Mouse (Mus musculus): Measurements from ENCODE around the gene Crip2.

DNA sequence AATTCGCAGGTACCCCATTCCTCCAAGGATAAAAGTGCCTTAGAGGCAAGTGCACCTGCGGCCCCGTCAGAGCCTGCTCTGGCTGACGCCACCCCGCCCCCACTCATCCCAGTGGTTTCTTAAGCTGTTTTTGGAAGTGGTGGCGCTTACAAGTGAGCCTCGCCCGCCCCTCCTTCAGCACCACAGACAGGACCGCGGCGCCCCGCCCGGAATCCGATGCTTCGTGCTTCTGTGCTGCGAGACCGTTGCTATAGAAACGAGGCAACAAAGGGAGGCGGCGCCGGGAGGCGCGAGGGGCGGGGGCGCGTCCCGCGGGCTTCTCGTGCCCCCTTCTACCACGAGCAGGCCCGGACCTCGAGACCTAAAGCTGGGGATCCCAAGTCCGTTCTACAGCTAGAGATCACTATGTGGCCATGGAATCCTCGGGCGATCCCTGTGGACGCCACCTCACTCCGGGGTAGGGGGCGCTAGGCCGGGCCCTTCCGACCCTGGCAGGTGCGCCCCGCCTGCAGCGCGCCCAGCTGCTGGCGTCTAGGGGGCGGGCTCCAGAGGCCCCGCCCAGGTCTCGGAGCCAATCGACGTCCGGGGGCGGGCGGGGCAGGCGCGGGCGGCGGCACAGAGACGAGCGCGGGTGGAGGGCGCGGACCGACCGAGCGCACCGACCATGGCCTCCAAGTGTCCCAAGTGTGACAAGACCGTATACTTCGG lies at the start of gene Crip2:
- TF ChIP-seq POLR2A (IDR thresholded peaks at IDR 0.05; ENCODE audit: low read depth, low read length) (no peak), CTCF (IDR thresholded peaks at IDR 0.05; ENCODE audit: extremely low read depth, insufficient read depth, insufficient read length, insufficient replicate concordance) (no peak)

All from spleen, adult 2 months (tissue).